Mouse (Mus musculus): Measurements from ENCODE around the gene Socs2.

Socs2 gene

DNA sequence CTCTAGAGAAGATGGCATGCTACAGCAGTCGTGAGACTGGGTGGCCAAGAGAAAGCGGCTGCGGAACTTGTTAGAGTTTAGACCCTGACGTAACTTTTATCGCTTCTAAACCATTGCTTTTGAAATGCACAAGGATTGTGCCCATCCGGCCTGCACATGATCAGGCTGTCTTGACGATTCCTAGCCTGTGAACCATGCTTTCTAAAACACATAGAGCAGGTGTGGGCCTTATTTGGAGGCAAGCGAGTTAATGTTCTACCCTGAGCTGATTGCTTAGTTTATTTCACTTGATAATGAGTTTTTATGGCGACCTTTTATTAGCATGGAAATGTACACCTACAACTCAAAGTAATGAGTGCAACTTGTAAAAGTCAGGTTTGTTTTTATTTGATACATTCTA is 5.8 kb downstream of the Socs2 start:
- TF ChIP-seq GATA4 (IDR thresholded peaks at IDR 0.05; ENCODE audit: insufficient replicate concordance, low read length) = no peak

DNA sequence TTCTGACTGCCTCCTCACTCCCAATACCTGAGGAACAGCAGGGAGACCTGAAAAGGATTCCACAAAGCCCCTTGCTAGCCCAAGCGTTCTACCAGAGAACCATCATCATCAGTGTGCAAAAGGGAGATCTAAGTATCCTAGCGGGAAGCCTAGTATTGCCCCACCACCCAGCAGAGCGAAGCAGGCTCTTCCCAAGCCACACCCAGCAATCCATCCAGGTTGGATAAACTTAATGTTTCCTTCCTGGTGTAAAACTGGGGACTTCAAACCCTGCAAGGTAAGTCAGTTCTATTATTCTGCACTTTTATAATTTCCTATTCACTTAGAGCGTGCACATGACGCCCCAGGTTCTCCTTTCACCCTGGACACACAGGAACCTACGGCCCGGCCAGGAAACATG is 6.3 kb downstream of the Socs2 start:
- no peak for TF ChIP-seq GATA4 (IDR thresholded peaks at IDR 0.05; ENCODE audit: insufficient replicate concordance, low read length)

DNA sequence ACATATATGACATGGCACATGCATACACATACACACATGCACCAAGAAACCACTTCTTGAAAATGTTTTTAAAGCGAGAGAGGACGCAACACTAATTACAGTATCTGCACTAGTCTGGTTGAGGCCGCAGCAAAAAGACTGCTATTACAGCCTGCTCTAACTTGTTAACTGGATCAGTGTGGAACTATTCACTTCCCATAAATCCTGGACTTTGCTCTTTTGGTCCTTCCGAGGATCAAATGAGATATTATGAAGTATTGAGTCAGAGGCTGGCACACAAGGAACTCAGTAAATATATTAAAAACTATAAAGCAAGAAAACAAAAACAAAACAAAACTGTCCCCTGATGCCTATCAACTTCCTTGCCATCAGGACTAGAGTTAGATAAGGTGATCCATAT is 6.8 kb downstream of the Socs2 start:
- TF ChIP-seq GATA4 (IDR thresholded peaks at IDR 0.05; ENCODE audit: insufficient replicate concordance, low read length) = no peak

DNA sequence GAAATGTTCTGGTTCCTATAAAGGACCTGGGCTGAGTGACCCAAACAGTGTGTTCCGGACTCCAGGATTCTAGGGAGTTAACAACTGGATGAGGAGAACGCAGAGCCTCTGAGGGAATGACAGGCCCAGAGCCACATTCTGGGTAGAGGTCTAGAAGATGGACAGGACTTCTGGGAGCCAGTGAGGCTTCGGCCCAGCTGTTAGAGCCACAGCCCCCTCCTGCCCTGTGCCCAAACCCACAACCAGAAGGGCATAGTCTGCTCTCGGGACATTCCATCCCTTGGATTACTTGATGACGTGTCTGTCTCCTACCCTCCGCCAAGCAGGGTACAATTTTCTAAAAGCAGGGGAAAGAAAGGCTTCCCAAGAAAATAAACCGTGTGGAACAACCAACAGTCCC is 7.8 kb downstream of the Socs2 start:
- TF ChIP-seq GATA4 (IDR thresholded peaks at IDR 0.05; ENCODE audit: insufficient replicate concordance, low read length) = no peak

DNA sequence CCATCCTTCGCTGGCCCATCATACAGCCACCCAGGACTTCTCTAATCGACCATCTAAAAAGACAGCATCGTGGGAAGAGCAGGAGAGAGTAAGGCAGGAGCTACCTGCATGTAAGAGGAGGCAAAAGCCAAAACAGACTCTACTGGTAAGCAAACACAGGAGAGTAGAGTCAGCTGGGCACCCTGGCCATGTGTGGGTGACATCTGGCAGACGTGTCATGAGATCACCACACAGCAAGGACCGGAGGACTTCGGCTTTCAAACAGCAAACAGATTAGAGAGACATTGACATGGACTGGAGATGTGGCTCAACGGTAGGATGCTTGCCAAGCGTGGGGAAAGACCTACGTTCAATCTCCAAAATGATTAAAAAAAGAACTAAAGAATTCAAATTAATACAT is 8.5 kb downstream of the Socs2 start:
- no peak for TF ChIP-seq GATA4 (IDR thresholded peaks at IDR 0.05; ENCODE audit: insufficient replicate concordance, low read length)

DNA sequence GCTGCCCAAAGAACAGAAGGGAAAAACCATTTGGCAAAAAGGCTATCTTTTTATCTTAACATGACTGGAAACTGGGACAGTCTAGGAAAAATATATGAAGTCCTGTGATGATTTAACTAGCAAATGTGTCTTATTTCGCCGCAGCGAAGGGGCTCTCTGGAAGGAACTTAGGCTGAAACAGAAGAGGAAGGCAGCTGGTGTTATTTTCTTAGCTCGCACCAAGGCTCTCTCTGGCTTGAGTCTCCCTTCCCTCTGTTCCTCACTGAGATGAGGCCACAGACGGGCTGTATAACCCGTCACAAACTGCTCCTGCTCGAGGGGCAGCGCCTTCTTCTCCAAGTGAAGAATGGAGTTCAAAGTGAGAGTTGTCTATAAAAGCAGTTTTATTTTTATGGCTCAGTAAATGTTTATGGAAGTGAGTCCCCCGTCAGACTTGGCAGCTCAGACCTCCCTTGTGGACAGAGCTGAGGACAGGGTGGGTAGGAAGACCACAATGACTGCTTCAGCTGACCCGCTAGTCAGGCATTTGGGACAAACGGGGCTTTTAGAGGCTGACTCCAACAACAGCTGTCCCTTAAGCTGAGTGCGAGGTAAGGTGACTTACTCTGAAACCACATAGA is 9.3 kb downstream of the Socs2 start:
- no peak for TF ChIP-seq GATA4 (IDR thresholded peaks at IDR 0.05; ENCODE audit: insufficient replicate concordance, low read length)

DNA sequence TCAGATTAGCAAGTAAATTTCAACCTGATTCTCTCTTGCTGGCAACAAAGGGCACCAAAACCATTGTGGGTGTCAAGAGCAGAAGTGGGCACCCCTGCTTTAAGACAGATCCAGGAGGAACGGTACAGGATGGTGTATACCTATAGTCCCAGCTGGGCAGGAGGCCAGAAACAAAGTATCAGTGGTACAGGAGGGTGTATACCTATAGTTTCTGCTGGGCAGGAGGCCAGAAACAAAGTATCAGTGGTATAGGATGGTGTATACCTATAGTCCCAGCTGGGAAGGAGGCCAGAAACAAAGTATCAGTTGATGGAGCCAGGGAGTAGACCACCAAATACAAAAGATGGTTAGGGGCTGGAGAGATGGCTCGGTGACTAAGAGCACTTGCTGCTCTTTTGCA is 12.2 kb downstream of the Socs2 start:
- no peak for TF ChIP-seq GATA4 (IDR thresholded peaks at IDR 0.05; ENCODE audit: insufficient replicate concordance, low read length)

DNA sequence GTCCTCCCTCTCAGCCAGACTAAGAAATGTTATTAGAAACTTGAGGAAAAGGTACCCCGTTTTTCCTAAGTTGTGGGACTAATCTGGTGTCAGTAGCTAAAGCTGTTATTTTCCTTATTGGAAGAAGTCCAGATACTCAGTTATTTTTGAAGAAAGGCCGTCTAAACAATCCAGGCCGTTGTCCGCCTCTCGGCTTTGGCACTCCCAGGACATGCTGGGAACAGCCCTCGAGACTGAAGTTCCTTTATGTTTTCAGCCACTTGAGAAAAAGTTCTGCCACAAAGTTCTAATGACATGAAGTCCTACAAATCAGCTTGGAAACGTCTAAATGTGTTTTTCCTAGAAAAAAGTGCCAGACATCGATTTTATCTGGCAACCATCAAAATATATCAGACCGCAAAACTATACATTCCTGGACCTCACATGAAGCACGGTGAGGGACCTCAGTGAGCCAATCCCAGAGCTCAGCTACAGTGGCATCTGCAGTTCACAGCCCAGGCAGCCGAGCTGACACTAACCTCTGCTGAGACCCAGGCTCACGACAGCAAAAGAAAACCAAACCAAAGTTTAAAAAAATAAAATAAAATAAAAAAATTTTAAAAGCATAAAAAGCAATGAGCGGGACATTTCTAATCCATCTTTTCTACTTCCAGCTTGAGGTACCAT is 17.2 kb downstream of the Socs2 start:
- no peak for TF ChIP-seq GATA4 (IDR thresholded peaks at IDR 0.05; ENCODE audit: insufficient replicate concordance, low read length)

DNA sequence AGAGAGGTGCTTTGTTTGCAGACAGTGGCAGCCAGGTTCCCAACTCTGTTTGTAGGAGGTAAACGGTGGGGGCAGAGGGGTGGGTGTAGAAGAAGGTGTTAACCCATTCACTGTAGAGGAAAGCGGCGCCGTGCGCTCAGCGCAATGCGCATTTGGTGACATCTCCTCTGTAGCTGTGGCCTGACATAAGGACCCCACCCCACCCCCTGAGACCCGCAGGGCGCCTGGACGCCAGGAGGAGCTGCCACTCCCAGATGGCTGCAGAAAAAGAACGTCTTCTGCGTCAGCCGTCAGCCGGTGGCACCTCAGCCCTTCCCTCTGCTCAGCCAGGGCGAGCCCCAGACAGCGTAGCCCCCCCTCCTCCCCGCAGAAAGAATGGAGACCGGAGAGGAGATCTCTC is 18.5 kb downstream of the Socs2 start:
- no peak for TF ChIP-seq GATA4 (IDR thresholded peaks at IDR 0.05; ENCODE audit: insufficient replicate concordance, low read length)

DNA sequence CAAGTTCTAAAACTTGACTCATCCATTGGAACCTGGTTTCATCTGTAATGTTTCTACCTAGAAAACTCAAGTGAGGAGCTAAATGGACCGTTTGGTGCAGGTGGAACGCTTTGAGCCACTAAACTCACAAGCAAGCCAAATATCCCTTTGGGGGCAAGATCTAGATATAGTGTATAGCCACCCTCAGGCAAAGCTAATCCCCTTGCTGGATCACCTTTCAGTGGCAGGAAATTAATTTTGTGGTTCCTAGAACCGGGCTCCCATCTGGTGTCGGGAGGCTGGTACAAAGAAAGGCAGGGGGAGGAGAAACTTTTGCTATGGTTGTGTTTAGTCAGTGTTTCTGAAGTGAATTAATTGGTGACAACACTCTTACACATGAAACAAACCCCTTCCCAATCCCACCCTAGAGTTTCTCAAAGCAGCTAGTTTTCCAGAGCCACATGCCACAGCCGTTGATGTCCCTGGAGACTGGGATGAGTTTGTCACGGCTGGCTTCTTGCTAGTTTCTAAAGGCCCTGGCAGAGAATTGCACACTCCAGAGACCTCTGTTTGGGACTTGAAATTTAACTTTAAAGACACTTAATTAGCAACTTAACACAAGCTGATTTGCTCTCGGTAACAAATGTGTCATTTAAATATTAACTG is 19.7 kb downstream of the Socs2 start:
- TF ChIP-seq GATA4 (IDR thresholded peaks at IDR 0.05; ENCODE audit: insufficient replicate concordance, low read length) = no peak

DNA sequence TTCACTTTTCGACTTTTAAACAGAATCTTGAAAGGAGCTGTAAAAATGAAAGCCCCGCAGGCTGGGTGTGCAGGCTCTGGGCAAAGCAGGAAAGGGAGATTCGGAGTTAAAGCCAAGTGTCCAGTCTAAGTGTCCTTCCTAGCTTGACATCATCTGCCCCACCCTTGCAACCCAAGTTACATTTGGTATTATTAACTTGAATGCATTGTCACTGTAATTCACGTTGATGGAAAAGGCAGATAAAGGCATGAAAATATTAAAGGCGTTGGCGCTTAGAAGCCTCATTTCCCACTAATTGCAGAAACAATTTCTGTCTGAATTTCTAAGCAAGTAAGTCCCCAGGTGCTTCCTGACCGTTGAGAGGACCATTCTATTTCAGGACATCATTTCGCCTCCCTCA is 20.6 kb downstream of the Socs2 start:
- TF ChIP-seq GATA4 (IDR thresholded peaks at IDR 0.05; ENCODE audit: insufficient replicate concordance, low read length) = no peak

DNA sequence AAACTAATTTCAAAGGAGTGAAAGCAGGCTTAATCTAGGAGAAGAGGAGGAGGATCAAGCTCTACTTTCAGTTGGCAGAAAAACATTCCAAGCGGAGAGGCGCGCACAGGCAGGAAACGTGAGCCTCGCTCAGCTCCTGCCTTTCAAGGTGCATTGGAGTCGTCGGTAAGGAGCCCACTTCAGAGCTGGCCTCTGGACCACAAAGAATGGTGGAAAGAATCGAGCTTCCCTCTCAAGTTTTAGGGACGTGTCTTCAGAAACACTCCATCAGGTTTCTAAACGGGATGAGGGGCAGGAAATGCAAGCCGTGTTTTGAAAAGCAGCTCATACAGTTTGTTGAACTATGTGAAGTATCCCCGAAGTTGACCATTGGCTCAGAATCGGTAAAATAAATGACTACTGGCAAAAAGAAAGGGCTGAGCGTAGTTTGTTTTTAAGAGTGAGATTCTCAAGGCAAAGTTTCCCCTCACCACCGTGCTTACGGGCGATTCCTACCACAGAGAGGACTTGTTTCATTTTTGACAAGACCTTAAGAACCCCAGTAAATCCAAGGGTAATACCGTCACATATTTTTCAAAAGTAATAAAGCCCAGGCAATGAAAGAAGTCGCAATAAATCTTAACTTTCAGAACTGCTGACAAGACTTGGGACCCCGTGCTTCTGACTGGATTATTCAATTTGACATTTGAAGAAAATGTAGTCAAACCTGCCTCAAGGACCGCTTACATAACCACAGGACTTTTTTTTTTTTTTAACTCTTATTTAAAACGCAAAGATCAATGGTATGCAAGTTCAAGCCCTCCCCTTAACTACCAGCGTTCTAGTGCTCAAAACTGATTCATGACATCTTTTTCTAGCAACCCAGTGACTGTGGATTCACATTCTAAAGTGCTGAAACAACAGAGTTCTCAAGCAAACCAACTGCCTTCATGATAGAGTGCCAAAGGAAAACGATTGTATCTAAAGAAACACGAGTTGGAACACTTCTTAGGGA is 21.9 kb downstream of the Socs2 start:
- no peak for TF ChIP-seq GATA4 (IDR thresholded peaks at IDR 0.05; ENCODE audit: insufficient replicate concordance, low read length)

DNA sequence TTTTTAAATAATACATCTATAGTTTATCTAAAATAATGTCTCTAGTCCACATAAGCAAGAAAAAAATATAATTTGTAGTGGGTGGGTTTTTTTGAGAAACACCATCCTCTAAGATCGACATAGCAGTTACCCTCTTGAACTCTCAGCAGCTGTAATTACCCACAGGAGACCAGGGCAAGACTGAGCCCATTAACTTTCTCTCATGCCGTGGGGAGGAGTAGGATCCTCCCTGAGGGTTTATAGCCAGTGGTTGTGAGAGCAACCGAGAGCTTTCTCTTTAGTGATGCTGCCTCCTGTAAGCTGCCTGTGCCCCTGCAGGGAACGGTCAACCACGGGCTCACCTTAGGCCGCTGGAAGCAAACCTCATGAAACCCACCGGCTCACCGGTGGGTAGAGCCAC is 24.9 kb downstream of the Socs2 start:
- no peak for TF ChIP-seq GATA4 (IDR thresholded peaks at IDR 0.05; ENCODE audit: insufficient replicate concordance, low read length)

DNA sequence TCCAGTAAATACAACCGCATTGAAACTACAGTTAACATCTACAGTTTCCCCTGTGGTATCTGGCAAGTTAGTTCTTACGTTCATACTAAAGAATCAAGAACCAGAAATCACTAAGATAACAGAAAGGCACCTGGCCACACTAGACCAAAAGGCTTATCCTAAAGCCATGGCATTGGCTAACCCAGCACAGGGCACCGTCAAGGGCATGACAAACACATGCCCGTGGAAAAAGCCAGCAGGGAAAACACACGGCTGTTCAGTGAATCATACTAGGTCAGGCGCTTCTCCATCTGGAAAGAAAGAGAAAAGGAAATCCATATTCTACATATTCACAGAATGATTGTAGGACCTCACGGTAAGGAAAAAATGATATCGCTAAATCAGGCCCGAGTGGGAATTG is 26.1 kb downstream of the Socs2 start:
- TF ChIP-seq GATA4 (IDR thresholded peaks at IDR 0.05; ENCODE audit: insufficient replicate concordance, low read length) = no peak

DNA sequence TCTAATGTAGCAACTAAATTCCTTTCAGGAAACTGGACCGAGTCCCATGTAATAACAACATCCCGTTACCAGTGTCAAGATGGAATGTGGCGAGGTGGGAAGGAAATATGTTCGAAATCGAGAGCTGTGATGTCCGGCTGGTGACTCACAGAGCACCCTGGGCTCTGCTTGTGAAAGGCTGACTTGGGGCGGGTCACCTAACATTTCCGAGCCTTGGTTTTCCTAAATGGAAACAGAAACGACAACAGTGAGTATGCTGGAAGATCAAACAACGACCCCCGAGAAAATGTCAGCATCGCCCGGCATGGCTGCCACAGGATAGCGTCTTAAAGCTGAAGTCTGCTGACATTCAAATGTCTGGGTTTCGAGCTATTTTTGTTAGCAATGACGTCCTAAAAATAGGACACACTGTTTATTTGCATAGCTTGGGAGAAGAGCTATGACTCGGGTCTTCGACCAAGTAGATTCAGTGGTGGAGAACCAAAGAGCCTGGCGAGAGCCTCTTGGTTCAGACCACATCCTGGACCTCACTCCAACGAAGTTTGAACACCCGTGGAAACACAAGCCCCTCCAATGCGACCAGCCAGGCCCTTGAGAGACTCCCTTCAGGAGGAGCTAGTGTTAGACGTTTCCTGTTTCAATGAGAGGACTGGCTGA is 28.0 kb downstream of the Socs2 start:
- no peak; the same call in 1 of the 2 replicates for TF ChIP-seq GATA4 (IDR thresholded peaks at IDR 0.05; ENCODE audit: insufficient replicate concordance, low read length)
